8 mouse cellular contexts compared by ENCODE assay signal in genomic region chr13:12159288-12160120, GRCm38 (mm10). TPM values are rescaled to one million over a fixed set of nuclear protein-coding genes. Genes with fewer than 3 reads are reported as not detected.
DNase-seq lines count a peak whose midpoint lies in the region; ATAC-seq lines count a peak whose summit lies in the region.
"Had no signal": no experiment of that assay in that cellular context is flagged by ENCODE, and none has a peak within 500 bp of the region (broad histone marks: within the 10 kb centered on the region; RNA-seq: fewer than 3 reads in every experiment).

No protein-coding gene starts in this region.

- intact Hi-C loops in heart, postnatal 36 days (cut with DNase I), result no loop called here

- H3K4me3 ChIP-seq in heart, embryonic 13.5 days, result no peak overlapping the region
- H3K4me3 ChIP-seq in neural tube, embryonic 11.5 days (ENCODE audit: low read depth, low read length), result no peak overlapping the region
- H3K4me3 ChIP-seq in hindbrain, embryonic 16.5 days (ENCODE audit: low read length), result no peak overlapping the region
- no peak overlapping the region for H3K4me3 ChIP-seq in stomach, embryonic 16.5 days (replicated peaks; ENCODE audit: low read length)
- H3K4me3 ChIP-seq in liver, embryonic 11.5 days (ENCODE audit: low read depth, low read length), result no peak overlapping the region

- H3K9ac ChIP-seq in heart, embryonic 13.5 days, result peak overlapping the region; percentile 24; the same call in 1 of the 2 replicates
- no peak overlapping the region for H3K9ac ChIP-seq in neural tube, embryonic 11.5 days (ENCODE audit: low read length)
- H3K9ac ChIP-seq in hindbrain, embryonic 16.5 days (ENCODE audit: low read depth, low read length), result no peak overlapping the region
- H3K9ac ChIP-seq in stomach, embryonic 16.5 days (ENCODE audit: low read length), result no peak overlapping the region
- no peak overlapping the region for H3K9ac ChIP-seq in liver, embryonic 11.5 days (ENCODE audit: low read depth, low read length)

- peak overlapping the region; percentile 51 for H3K27ac ChIP-seq in heart, embryonic 13.5 days (replicated peaks)
- H3K27ac ChIP-seq in neural tube, embryonic 11.5 days (ENCODE audit: low read depth, low read length), result no peak overlapping the region
- H3K27ac ChIP-seq in hindbrain, embryonic 16.5 days (ENCODE audit: low read depth, low read length), result no peak overlapping the region
- H3K27ac ChIP-seq in stomach, embryonic 16.5 days (ENCODE audit: low read length), result no peak overlapping the region
- no peak overlapping the region for H3K27ac ChIP-seq in liver, embryonic 11.5 days (ENCODE audit: low read depth, low read length)

- H3K9me3 ChIP-seq in heart, embryonic 13.5 days, result no peaks in the 10 kb centered on the region
- no peaks in the 10 kb centered on the region for H3K9me3 ChIP-seq in neural tube, embryonic 11.5 days (ENCODE audit: control insufficient read depth, low read length)
- H3K9me3 ChIP-seq in hindbrain, embryonic 16.5 days (ENCODE audit: control insufficient read depth, low read length), result no peaks in the 10 kb centered on the region
- no peaks in the 10 kb centered on the region for H3K9me3 ChIP-seq in stomach, embryonic 16.5 days (replicated peaks; ENCODE audit: control insufficient read depth, low read length)
- H3K9me3 ChIP-seq in liver, embryonic 11.5 days (ENCODE audit: control insufficient read depth, low read length), result no peaks in the 10 kb centered on the region

- H3K4me2 ChIP-seq in heart, embryonic 13.5 days, result no peak overlapping the region
- H3K4me2 ChIP-seq in neural tube, embryonic 11.5 days (ENCODE audit: low read depth), result no peak overlapping the region
- H3K4me2 ChIP-seq in hindbrain, embryonic 16.5 days (ENCODE audit: low read length), result no peak overlapping the region
- H3K4me2 ChIP-seq in stomach, embryonic 16.5 days (ENCODE audit: low read depth, low read length), result no peak overlapping the region
- no peak overlapping the region for H3K4me2 ChIP-seq in liver, embryonic 11.5 days

- no peaks in the 10 kb centered on the region for H3K27me3 ChIP-seq in heart, embryonic 13.5 days (replicated peaks)
- no peaks in the 10 kb centered on the region for H3K27me3 ChIP-seq in neural tube, embryonic 11.5 days (ENCODE audit: control insufficient read depth, insufficient read depth, low read length)
- H3K27me3 ChIP-seq in hindbrain, embryonic 16.5 days (replicated peaks; ENCODE audit: control insufficient read depth, insufficient read depth, low read length), result no peaks in the 10 kb centered on the region
- H3K27me3 ChIP-seq in stomach, embryonic 16.5 days (ENCODE audit: control insufficient read depth, insufficient read depth, low read length), result no peaks in the 10 kb centered on the region
- no peaks in the 10 kb centered on the region for H3K27me3 ChIP-seq in liver, embryonic 11.5 days (replicated peaks; ENCODE audit: control insufficient read depth, insufficient read depth, low read length)

- 31% methylated on average over 9 of the region's 9 CpGs for WGBS in heart, embryonic 13.5 days
- 45% methylated on average over 9 of the region's 9 CpGs for WGBS in neural tube, embryonic 11.5 days
- WGBS in hindbrain, embryonic 16.5 days, result 59% methylated on average over 9 of the region's 9 CpGs
- WGBS in stomach, embryonic 16.5 days, result 37% methylated on average over 9 of the region's 9 CpGs
- WGBS in liver, embryonic 11.5 days, result 54% methylated on average over 9 of the region's 9 CpGs

- no peak for DNase-seq in heart, postnatal 36 days
- DNase-seq in neural tube, embryonic 11.5 days (ENCODE audit: low spot score), result no peak
- DNase-seq in neural tube, embryonic 10.5 days (ENCODE audit: extremely low spot score, low spot score), result no peak
- no peak for DNase-seq in liver, embryonic 11.5 days (ENCODE audit: low spot score)
- DNase-seq: thymus, postnatal 4 days had no signal

- peaks cover 24% of the 10 kb centered on the region for H3K4me1 ChIP-seq in heart, embryonic 13.5 days
- H3K4me1 ChIP-seq in neural tube, embryonic 11.5 days (ENCODE audit: control insufficient read depth, insufficient read depth, low read length), result peaks cover 3% of the 10 kb centered on the region; the same call in 1 of the 2 replicates
- no peaks in the 10 kb centered on the region for H3K4me1 ChIP-seq in hindbrain, embryonic 16.5 days (ENCODE audit: control insufficient read depth, insufficient read depth, low read depth, low read length)
- H3K4me1 ChIP-seq in stomach, embryonic 16.5 days (ENCODE audit: control insufficient read depth, insufficient read depth, low read length), result no peaks in the 10 kb centered on the region
- no peaks in the 10 kb centered on the region for H3K4me1 ChIP-seq in liver, embryonic 11.5 days (replicated peaks; ENCODE audit: control insufficient read depth, insufficient read depth, low read length)

- no peaks in the 10 kb centered on the region for H3K36me3 ChIP-seq in heart, embryonic 13.5 days
- no peaks in the 10 kb centered on the region for H3K36me3 ChIP-seq in neural tube, embryonic 11.5 days (ENCODE audit: control insufficient read depth, insufficient read depth, low read length)
- no peaks in the 10 kb centered on the region for H3K36me3 ChIP-seq in hindbrain, embryonic 16.5 days (ENCODE audit: control insufficient read depth, insufficient read depth, low read length)
- no peaks in the 10 kb centered on the region for H3K36me3 ChIP-seq in stomach, embryonic 16.5 days (ENCODE audit: control insufficient read depth, insufficient read depth, low read length)
- no peaks in the 10 kb centered on the region for H3K36me3 ChIP-seq in liver, embryonic 11.5 days (ENCODE audit: control insufficient read depth, insufficient read depth, low read length)

- ATAC-seq in heart, embryonic 13.5 days (ENCODE audit: extremely low read depth, insufficient number of reproducible peaks, low FRiP score, low TSS enrichment), result no peak
- peak; percentile 80 for ATAC-seq in neural tube, embryonic 11.5 days (ENCODE audit: insufficient read depth, low FRiP score, low TSS enrichment)
- peak; percentile 41; the same call in 1 of the 2 replicates for ATAC-seq in hindbrain, embryonic 16.5 days
- peak; percentile 36 for ATAC-seq in stomach, embryonic 16.5 days (ENCODE audit: insufficient read depth, low FRiP score)
- ATAC-seq in liver, embryonic 11.5 days (replicated peaks; ENCODE audit: low FRiP score), result no peak

RNA-seq across cellular contexts. Expression of gene Ryr2, which starts 52.8 kb away (rescaled TPM):
- polyA plus RNA-seq in heart, embryonic 13.5 days (2015; fragmentation: Nextera tagmentation; extraction: Ambion mirVana), result 20.9 and 22.5 TPM in 2 replicates
- 1,000 to 10,000 TPM in 1 of 2 experiments, 100 to 1,000 TPM in 1; 988 to 1,013 TPM for total RNA-seq in heart, postnatal 36 days (2021)
- 0.34 and 0.35 TPM in 2 replicates for polyA plus RNA-seq in neural tube, embryonic 11.5 days (2014; fragmentation: Nextera tagmentation; extraction: Ambion mirVana)
- polyA plus RNA-seq in hindbrain, embryonic 16.5 days (2015; fragmentation: Nextera tagmentation; extraction: Ambion mirVana), result 3.6 and 5.0 TPM in 2 replicates
- 0.67 and 0.87 TPM in 2 replicates for polyA plus RNA-seq in stomach, embryonic 16.5 days (2015; fragmentation: Nextera tagmentation; extraction: Ambion mirVana)
- polyA plus RNA-seq in liver, embryonic 11.5 days (2014; fragmentation: Nextera tagmentation; extraction: Ambion mirVana), result 0.38 and 0.88 TPM in 2 replicates

Comparison
In these comparisons a context has a peak if more than half of its experiments do, and no peak if none do; other contexts are left out.
1. ATAC-seq: peak in neural tube, embryonic 11.5 days (single experiment), hindbrain, embryonic 16.5 days (single experiment) and stomach, embryonic 16.5 days (single experiment); none in heart, embryonic 13.5 days (single experiment) and liver, embryonic 11.5 days (single experiment).